Comparison of ENCODE assay signal across 9 mouse cellular contexts in genomic region chrX:44367646-44368521, GRCm38 (mm10). TPM values are rescaled to one million over a fixed set of nuclear protein-coding genes. Genes with fewer than 3 reads are reported as not detected.
DNase-seq lines count a peak whose midpoint lies in the region; ATAC-seq and TF ChIP-seq lines count a peak whose summit lies in the region.
"Had no signal": no experiment of that assay in that cellular context is flagged by ENCODE, and none has a peak within 500 bp of the region (broad histone marks: within the 10 kb centered on the region; RNA-seq: fewer than 3 reads in every experiment).

Gene Dcaf12l2 (minus strand): TSS chrX:44368342.

- peak; percentile 34 for DNase-seq in gastrocnemius, adult 2 months
- DNase-seq in gastrocnemius, adult 18-20 months (ENCODE audit: low spot score): no peak
- peak; percentile 64 for DNase-seq in ZHBTc4 (ENCODE audit: low read depth, low spot score)
- DNase-seq in liver, embryonic 14.5 days (ENCODE audit: low read depth in 3 of 3, low spot score in 3 of 3): no peak
- peak; percentile 51 for DNase-seq in retina, postnatal 1 day
- no peak for DNase-seq in thymus, adult 2 months

- H3K9me3 ChIP-seq in forebrain, embryonic 12.5 days: no peaks in the 10 kb centered on the region
- no peaks in the 10 kb centered on the region for H3K9me3 ChIP-seq in intestine, embryonic 15.5 days
- no peaks in the 10 kb centered on the region for H3K9me3 ChIP-seq in liver, embryonic 14.5 days (ENCODE audit: control insufficient read depth, low read length)

- no peaks in the 10 kb centered on the region for H3K4me1 ChIP-seq in forebrain, embryonic 12.5 days
- H3K4me1 ChIP-seq in intestine, embryonic 15.5 days (replicated peaks): no peaks in the 10 kb centered on the region
- no peaks in the 10 kb centered on the region for H3K4me1 ChIP-seq in liver, embryonic 14.5 days (replicated peaks; ENCODE audit: control insufficient read depth in 2 of 2, insufficient read depth in 2 of 2, low read length in 1 of 2)
- H3K4me1 ChIP-seq in thymus, adult 2 months (replicated peaks; ENCODE audit: control insufficient read depth, insufficient read depth, low read length): no peaks in the 10 kb centered on the region

- peak within 1 kb of the TSS; percentile 64 for H3K4me3 ChIP-seq in gastrocnemius, adult 2 months
- peak within 1 kb of the TSS; percentile 50 for H3K4me3 ChIP-seq in forebrain, embryonic 12.5 days (replicated peaks)
- peak within 1 kb of the TSS; percentile 48 for H3K4me3 ChIP-seq in intestine, embryonic 15.5 days (replicated peaks)
- peak within 1 kb of the TSS; percentile 4 to 20; a peak in 1 of 4 replicates for H3K4me3 ChIP-seq in liver, embryonic 14.5 days (ENCODE audit: insufficient read depth in 1 of 2, low read depth in 2 of 2, low read length in 2 of 2)
- H3K4me3 ChIP-seq in thymus, adult 2 months (ENCODE audit: control insufficient read depth, insufficient read depth, low read length): no peak within 1 kb of the TSS; the same call in 1 of the 2 replicates

- TF ChIP-seq POLR2A in thymus, adult 2 months (IDR thresholded peaks at IDR 0.05; ENCODE audit: control insufficient read depth, extremely low read depth, insufficient read depth, low read length, poor library complexity): no peak

- TF ChIP-seq EP300 in liver, embryonic 14.5 days (IDR thresholded peaks at IDR 0.05; ENCODE audit: low read depth): no peak

- 29% methylated on average over 39 of the region's 57 CpGs for WGBS in forebrain, embryonic 12.5 days
- WGBS in intestine, embryonic 15.5 days: 14% methylated on average over 57 of the region's 57 CpGs
- WGBS in liver, embryonic 14.5 days (ENCODE audit: insufficient replicate concordance): 13% methylated on average over 51 of the region's 57 CpGs
- 8% methylated on average over 34 of the region's 57 CpGs for WGBS in thymus, adult 2 months

- H3K9ac ChIP-seq in forebrain, embryonic 12.5 days: peak within 1 kb of the TSS; percentile 59
- H3K9ac ChIP-seq in intestine, embryonic 15.5 days: peak within 1 kb of the TSS; percentile 40
- no peak within 1 kb of the TSS for H3K9ac ChIP-seq in liver, embryonic 14.5 days (replicated peaks)

- no peak for TF ChIP-seq CTCF in gastrocnemius, adult 2 months (IDR thresholded peaks at IDR 0.05)
- no peak for TF ChIP-seq CTCF in liver, embryonic 14.5 days (IDR thresholded peaks at IDR 0.05; ENCODE audit: low read depth)
- TF ChIP-seq CTCF in thymus, adult 2 months (IDR thresholded peaks at IDR 0.05; ENCODE audit: borderline replicate concordance, control insufficient read depth, extremely low read depth, insufficient read depth, low read length, poor library complexity): no peak

- H3K27ac ChIP-seq in gastrocnemius, adult 2 months: no peak within 1 kb of the TSS
- no peak within 1 kb of the TSS for H3K27ac ChIP-seq in forebrain, embryonic 12.5 days
- no peak within 1 kb of the TSS for H3K27ac ChIP-seq in intestine, embryonic 15.5 days
- H3K27ac ChIP-seq in liver, embryonic 14.5 days: no peak within 1 kb of the TSS
- no peak within 1 kb of the TSS for H3K27ac ChIP-seq in thymus, adult 2 months (ENCODE audit: control insufficient read depth, insufficient read depth, low read length)

- H3K27me3 ChIP-seq in forebrain, embryonic 12.5 days: no peaks in the 10 kb centered on the region
- H3K27me3 ChIP-seq in intestine, embryonic 15.5 days (replicated peaks): no peaks in the 10 kb centered on the region
- H3K27me3 ChIP-seq in liver, embryonic 14.5 days (ENCODE audit: control insufficient read depth, insufficient read depth, low read length): no peaks in the 10 kb centered on the region
- H3K27me3 ChIP-seq in thymus, adult 2 months (ENCODE audit: control insufficient read depth, insufficient read depth, low read length): no peaks in the 10 kb centered on the region

- peak; percentile 88 for ATAC-seq in forebrain, embryonic 12.5 days (ENCODE audit: low FRiP score)
- ATAC-seq in intestine, embryonic 15.5 days: peak; percentile 92
- ATAC-seq in liver, embryonic 14.5 days (ENCODE audit: insufficient read depth): no peak

- no peaks in the 10 kb centered on the region for H3K36me3 ChIP-seq in forebrain, embryonic 12.5 days (replicated peaks)
- H3K36me3 ChIP-seq in intestine, embryonic 15.5 days: no peaks in the 10 kb centered on the region
- no peaks in the 10 kb centered on the region for H3K36me3 ChIP-seq in liver, embryonic 14.5 days (replicated peaks; ENCODE audit: control insufficient read depth, insufficient read depth, low read depth)
- no peaks in the 10 kb centered on the region for H3K36me3 ChIP-seq in thymus, adult 2 months (ENCODE audit: control insufficient read depth, insufficient read depth, low read length)

- intact Hi-C loops in gastrocnemius, adult 2 months (cut with DNase I): no loop called here

- H3K4me2 ChIP-seq in forebrain, embryonic 12.5 days: peak within 1 kb of the TSS; percentile 65
- peak within 1 kb of the TSS; percentile 73 for H3K4me2 ChIP-seq in intestine, embryonic 15.5 days (replicated peaks)
- H3K4me2 ChIP-seq in liver, embryonic 14.5 days (ENCODE audit: low read depth): peak within 1 kb of the TSS; percentile 34

RNA-seq across cellular contexts. Expression of gene Dcaf12l2, which starts in this region (rescaled TPM):
- not detected for total RNA-seq in gastrocnemius, adult 2 months (2021)
- not detected for total RNA-seq in gastrocnemius, adult 18-20 months (2021)
- polyA plus RNA-seq in forebrain, embryonic 12.5 days (2016; fragmentation: Nextera tagmentation; extraction: Ambion mirVana): 1.3 and 1.4 TPM in 2 replicates
- polyA plus RNA-seq in intestine, embryonic 15.5 days (2015; fragmentation: Nextera tagmentation; extraction: Ambion mirVana): 1.6 and 1.9 TPM in 2 replicates
- 0.04 and 0.09 TPM in 2 replicates for polyA plus RNA-seq in liver, embryonic 14.5 days (2012; rRNA removed)
- 0.14 TPM in 1 of 2 replicates, not detected in the other for polyA plus RNA-seq in liver, embryonic 14.5 days (2014; fragmentation: Nextera tagmentation; extraction: Ambion mirVana)
- 0.43 and 0.54 TPM in 2 replicates for polyA plus RNA-seq in thymus, adult 2 months (2012; rRNA removed)
- polyA plus RNA-seq: C2C12 had no signal

Comparison
In these comparisons a context has a peak if more than half of its experiments do, and no peak if none do; other contexts are left out.
1. Peak in DNase-seq and H3K4me3 ChIP-seq in gastrocnemius, adult 2 months; RNA of the gene not detected or under 1 TPM.
2. DNase-seq: peak in ZHBTc4 (single experiment) and retina, postnatal 1 day (single experiment); none in gastrocnemius, adult 18-20 months (single experiment), liver, embryonic 14.5 days (0 of 3) and thymus, adult 2 months (single experiment).
3. Peak in every context shown above with its lines, with median percentiles within 50 percentile points of each other: H3K4me2 ChIP-seq.